Mouse (Mus musculus) hindbrain, embryonic 16.5 days (tissue): ENCODE measurements at regions not wholly inside any gene's neighbourhood (a gene's known extent, or its start where the extent isn't known, plus 50 kb on each side); places are given as distances from the start of the nearest gene placed in this dataset. TPM values are rescaled to one million over a fixed set of nuclear protein-coding genes. Genes with fewer than 3 reads are reported as not detected.

Experiments used
- ATAC-seq: fragments of 200-750 bp; cut with Nextera tagmentation; 2 replicates; pipeline ENCODE4 v1.8.0; 2017; ENCODE audit warnings: moderate TSS enrichment, moderate library complexity
- H3K27ac ChIP-seq: fragments of 300-500 bp; sonication (generic); 2 replicates; pipeline ENCODE4 v1.5.1; 2014; ENCODE audit warnings: low read depth, mild to moderate bottlenecking, control low read depth, low read length, moderate library complexity
- H3K27me3 ChIP-seq: fragments of 300-500 bp; sonication (generic); replicated peaks from 2 replicates; pipeline ENCODE4 v1.6.1; 2014; ENCODE audit warnings: low read length; ENCODE audit not compliant: control insufficient read depth, insufficient read depth
- H3K36me3 ChIP-seq: fragments of 300-500 bp; sonication (generic); 2 replicates; pipeline ENCODE4 v1.6.1; 2014; ENCODE audit warnings: mild to moderate bottlenecking, low read length, moderate library complexity, mixed read lengths; ENCODE audit not compliant: control insufficient read depth, insufficient read depth
- H3K4me1 ChIP-seq: fragments of 300-500 bp; sonication (generic); 2 replicates; pipeline ENCODE4 v1.6.1; 2014; ENCODE audit warnings: low read depth, low read length; ENCODE audit not compliant: control insufficient read depth, insufficient read depth
- H3K4me2 ChIP-seq: fragments of 300-500 bp; sonication (generic); 2 replicates; pipeline ENCODE4 v1.6.1; 2014; ENCODE audit warnings: mild to moderate bottlenecking, low read length, control low read depth, moderate library complexity
- H3K4me3 ChIP-seq: fragments of 300-500 bp; sonication (generic); 2 replicates; pipeline ENCODE4 v1.5.1; 2014; ENCODE audit warnings: mild to moderate bottlenecking, low read length, control low read depth, moderate library complexity
- H3K9ac ChIP-seq: fragments of 300-500 bp; sonication (generic); 2 replicates; pipeline ENCODE4 v1.6.1; 2014; ENCODE audit warnings: low read depth, mild to moderate bottlenecking, control low read depth, low read length, moderate library complexity
- H3K9me3 ChIP-seq: fragments of 300-500 bp; sonication (generic); 2 replicates; pipeline ENCODE4 v1.6.1; 2014; ENCODE audit warnings: mild to moderate bottlenecking, low read length, moderate library complexity; ENCODE audit not compliant: control insufficient read depth
- WGBS: fragments of 180-500 bp; shearing (Covaris S2); extraction: QIAGEN DNeasy Blood & Tissue Kit; methylation state at CpG from one replicate; pipeline ENCODE4 v1.1.7; 2014; 5-methylcytosine and 5-hydroxymethylcytosine counted together
- microRNA counts: library from miRNA; unstranded; fragments of <30 nt; microRNA quantifications from one replicate; lab custom pipeline; 2016
- microRNA-seq: library from miRNA; unstranded; fragments of <30 nt; microRNA quantifications from one replicate; pipeline ENCODE4, GENCODE M21; 2017

DNA sequence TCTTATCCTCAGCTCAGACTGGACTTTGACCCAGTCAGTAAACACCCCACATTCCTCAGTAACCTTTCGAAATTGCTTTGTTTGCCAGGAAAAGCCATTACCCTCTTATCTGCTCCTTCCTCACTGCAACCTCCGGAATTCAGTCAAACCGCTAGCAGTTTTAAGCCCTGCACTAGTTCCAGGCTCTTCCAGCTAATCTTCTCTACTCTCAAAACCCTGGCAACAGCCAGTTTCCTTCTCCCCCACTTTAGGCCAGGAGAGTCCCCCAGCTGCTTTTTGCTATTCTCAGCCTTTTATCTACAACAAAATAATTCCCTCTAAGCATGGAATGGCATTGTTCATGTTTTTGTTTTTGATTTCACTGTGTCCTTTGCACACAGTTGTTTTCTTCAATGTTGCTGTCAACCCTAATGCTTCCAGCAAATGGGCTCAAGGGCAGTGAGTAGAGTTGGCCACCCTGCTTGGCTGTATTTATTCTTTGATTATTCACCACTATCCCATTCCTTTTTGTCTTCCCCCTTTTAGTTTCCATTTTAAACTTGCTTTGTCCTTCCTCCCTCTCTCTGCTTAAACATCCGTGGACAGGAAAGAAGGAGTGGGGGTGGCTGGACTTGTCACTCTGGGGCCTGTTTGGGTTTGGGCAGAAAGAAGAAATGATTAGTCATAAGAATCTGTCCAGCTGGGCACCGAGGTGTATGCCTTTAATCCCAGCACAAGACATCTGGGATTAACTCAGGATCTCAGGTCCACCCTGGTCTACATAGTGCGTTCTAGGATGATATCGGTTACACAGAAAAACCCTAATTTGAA lies 73.5 kb upstream of the Zcchc13 start:
- no peak overlapping the region for H3K4me3 ChIP-seq
- WGBS: 47% methylated on average over 7 of the region's 7 CpGs
- no peaks in the 10 kb centered on the region for H3K36me3 ChIP-seq
- ATAC-seq: no peak
- H3K27me3 ChIP-seq: no peaks in the 10 kb centered on the region
- no peak overlapping the region for H3K4me2 ChIP-seq
- H3K4me1 ChIP-seq: peaks cover 5% of the 10 kb centered on the region; the same call in 1 of the 2 replicates
- no peak overlapping the region; the same call in 1 of the 2 replicates for H3K27ac ChIP-seq
- no peak overlapping the region for H3K9ac ChIP-seq
- H3K9me3 ChIP-seq: no peaks in the 10 kb centered on the region

DNA sequence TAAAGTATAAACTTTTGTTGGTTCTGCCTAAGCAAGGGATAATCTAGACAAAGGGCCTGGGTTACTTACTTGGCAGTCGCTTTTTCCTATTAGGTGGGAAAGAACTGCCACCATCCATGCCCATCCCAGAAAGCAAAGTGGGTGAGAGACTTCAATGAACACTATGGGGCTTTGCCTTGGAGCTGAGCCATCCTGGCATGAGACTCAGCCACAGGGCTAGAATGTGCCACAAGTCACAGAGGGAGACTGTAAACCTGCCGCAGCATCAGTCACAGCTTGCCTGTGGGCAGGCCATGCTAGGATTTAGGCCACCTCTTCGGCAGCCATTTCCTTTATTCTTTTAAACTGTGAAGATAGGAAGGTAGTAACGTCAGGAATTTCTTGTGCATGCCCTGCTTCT lies 72.9 kb upstream of the Zcchc13 start:
- Histone ChIP-seq H3K4me2 (no peak overlapping the region), H3K27me3 (no peaks in the 10 kb centered on the region), H3K9ac (no peak overlapping the region), H3K4me1 (peaks cover 5% of the 10 kb centered on the region; the same call in 1 of the 2 replicates), H3K9me3 (no peaks in the 10 kb centered on the region), H3K36me3 (no peaks in the 10 kb centered on the region), H3K4me3 (no peak overlapping the region), H3K27ac (no peak overlapping the region; the same call in 1 of the 2 replicates)
- ATAC-seq: 0 out of 2 replicates have a peak, but pooled peaks have one; percentile 25
- 53% methylated on average over 4 of the region's 4 CpGs for WGBS

DNA sequence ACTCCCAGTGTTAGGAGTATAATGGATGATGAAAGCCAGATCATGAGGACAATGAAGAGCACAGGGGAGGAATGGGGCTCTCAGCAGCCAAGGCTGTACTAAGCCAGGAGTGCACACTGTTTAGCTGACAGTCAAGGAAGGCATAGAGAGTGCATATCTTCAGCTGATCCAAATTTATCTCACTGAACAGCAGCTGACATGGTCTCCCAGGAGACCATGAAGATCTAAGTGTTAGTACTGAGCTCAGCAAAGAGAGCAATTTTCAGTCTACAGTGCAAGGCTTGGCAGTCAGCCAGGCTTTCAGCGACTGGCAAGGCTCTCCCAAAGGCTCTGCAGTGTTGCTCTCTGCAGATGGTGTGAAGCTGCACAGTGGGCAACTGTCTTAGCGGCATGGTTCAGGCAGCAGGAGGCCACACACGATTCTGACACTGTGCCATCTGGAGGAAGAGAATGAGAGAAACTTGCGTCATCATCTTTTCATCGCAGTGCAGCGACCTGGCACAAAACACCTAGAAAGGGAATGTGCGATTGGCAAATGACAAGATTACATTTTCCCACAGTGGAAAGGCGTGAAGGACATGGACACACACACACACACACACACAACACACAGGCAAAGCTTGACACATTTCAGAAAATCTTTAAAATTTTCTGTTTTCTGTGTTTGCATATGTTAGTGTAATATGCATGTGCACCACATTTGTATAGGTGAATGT lies 66.7 kb upstream of the Zcchc13 start:
- Histone ChIP-seq H3K9me3 (no peaks in the 10 kb centered on the region), H3K9ac (no peak overlapping the region), H3K36me3 (no peaks in the 10 kb centered on the region), H3K27ac (peak overlapping the region; percentile 73), H3K4me2 (no peak overlapping the region), H3K4me3 (no peak overlapping the region), H3K27me3 (no peaks in the 10 kb centered on the region), H3K4me1 (peaks cover 7% of the 10 kb centered on the region; the same call in 1 of the 2 replicates)
- ATAC-seq: peak; percentile 98
- WGBS: 23% methylated on average over 8 of the region's 8 CpGs

DNA sequence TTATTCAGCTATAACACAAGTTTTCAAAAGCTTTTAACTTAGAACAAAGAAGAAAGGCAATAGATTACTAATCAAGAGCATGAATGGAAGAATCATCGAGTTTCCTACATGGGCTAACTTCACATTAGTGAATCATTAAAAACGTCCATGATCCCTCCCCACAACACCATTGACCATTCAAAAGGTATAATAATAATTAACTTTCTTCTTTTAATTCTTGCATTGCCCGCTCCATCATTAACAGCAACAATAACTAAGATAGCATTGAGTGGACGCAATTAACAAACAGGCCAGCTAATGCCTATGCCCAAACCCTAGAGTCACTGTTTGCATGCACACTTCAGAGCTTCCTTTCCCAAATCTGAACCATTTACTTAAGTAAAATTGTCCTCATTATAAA lies 57.0 kb upstream of the Zcchc13 start:
- 77% methylated on average over 4 of the region's 4 CpGs for WGBS
- H3K27ac ChIP-seq: no peak overlapping the region
- 0 out of 2 replicates have a peak, but pooled peaks cover 2% of the 10 kb centered on the region for H3K36me3 ChIP-seq
- no peaks in the 10 kb centered on the region for H3K27me3 ChIP-seq
- no peak overlapping the region for H3K4me2 ChIP-seq
- ATAC-seq: no peak
- H3K4me3 ChIP-seq: no peak overlapping the region
- no peaks in the 10 kb centered on the region for H3K4me1 ChIP-seq
- no peak overlapping the region for H3K9ac ChIP-seq
- no peaks in the 10 kb centered on the region for H3K9me3 ChIP-seq

DNA sequence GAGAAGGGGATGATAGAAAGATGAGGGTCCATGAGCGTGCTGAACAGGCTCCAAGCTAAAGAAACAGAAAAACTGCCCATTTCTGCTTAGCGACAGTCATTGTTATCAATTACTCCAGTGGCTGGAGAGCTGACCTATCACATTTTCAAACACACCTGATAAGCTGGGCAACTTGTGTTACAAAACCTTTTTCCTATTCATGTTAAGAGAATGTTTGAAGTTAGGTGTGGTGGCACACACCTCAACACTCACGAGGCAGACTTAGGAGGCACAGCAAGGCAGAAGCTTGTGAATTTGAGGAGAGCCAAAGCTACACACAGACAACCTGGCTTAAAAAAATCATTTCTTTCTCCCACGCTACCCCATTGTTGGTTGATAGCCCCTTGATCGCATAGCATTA lies 50.9 kb upstream of the Zcchc13 start:
- no peaks in the 10 kb centered on the region for H3K9me3 ChIP-seq
- no peak overlapping the region for H3K9ac ChIP-seq
- no peak for ATAC-seq
- H3K4me1 ChIP-seq: no peaks in the 10 kb centered on the region
- no peaks in the 10 kb centered on the region for H3K36me3 ChIP-seq
- H3K27ac ChIP-seq: no peak overlapping the region
- H3K4me2 ChIP-seq: no peak overlapping the region
- 97% methylated on average over 5 of the region's 5 CpGs for WGBS
- no peak overlapping the region for H3K4me3 ChIP-seq
- H3K27me3 ChIP-seq: no peaks in the 10 kb centered on the region

MicroRNAs encoded in the stretch of these regions (microRNA counts, 519-probe panel; counts per million panel counts)
- 2,826 counts per million, percentile 76 among the panel's probes with 10 or more counts for microRNA mmu-miR-374 (lab: Ali Mortazavi, UCI)
- 2,186 counts per million, percentile 42 among the panel's probes with 10 or more counts for microRNA mmu-miR-421 (lab: Ali Mortazavi, UCI)

Small RNA genes lying in the stretch of these regions (microRNA-seq; reads per million reads assigned to microRNA genes)
- gene Mir374b (not detected), gene Mir374c (not detected), gene Mir421 (269 reads per million, percentile 62 among the genes with 10 or more reads in this experiment)
